Mouse (Mus musculus): ENCODE data around the gene Defb30. TPM values are rescaled to one million over a fixed set of nuclear protein-coding genes. Genes with fewer than 3 reads are reported as not detected.
A peak's percentile ranks its signal among the peaks of the same experiment; 100 is the strongest.

Gene Defb30
- total RNA-seq (2021): not detected
- long read RNA-seq, experiment 1: 0 reads
- long read RNA-seq, experiment 2: 0 reads

- no peak for DNase-seq (ENCODE audit: low spot score in 2 of 2)
Observed at GRCm38 (mm10) chr14:63049910-63050370, at the start of gene Defb30. Defb30 (minus strand) TSS chr14:63049960.

GRCm38 (mm10) chr14:63067708-63068107, 17.9 kb upstream of the Defb30 start:
- no peak for DNase-seq (ENCODE audit: low spot score in 2 of 2)

GRCm38 (mm10) chr14:63066630-63067310, 17.0 kb upstream of the Defb30 start:
- peak in 1 of 2 experiments; percentile 60 for DNase-seq (ENCODE audit: low spot score in 2 of 2)

- no peak for DNase-seq (ENCODE audit: low spot score in 2 of 2)
Observed at GRCm38 (mm10) chr14:63065391-63065790, 15.6 kb upstream of the Defb30 start.

- no peak for DNase-seq (ENCODE audit: low spot score in 2 of 2)
Observed at GRCm38 (mm10) chr14:63062184-63062583, 12.4 kb upstream of the Defb30 start.

- DNase-seq (ENCODE audit: low spot score in 2 of 2): no peak
Observed at GRCm38 (mm10) chr14:63060361-63060760, 10.6 kb upstream of the Defb30 start.

- DNase-seq (ENCODE audit: low spot score in 2 of 2): peak; percentile 29 to 58
Observed at GRCm38 (mm10) chr14:63054729-63055128, 5.0 kb upstream of the Defb30 start.

GRCm38 (mm10) chr14:63050769-63051168, 1.0 kb upstream of the Defb30 start:
- DNase-seq (ENCODE audit: low spot score in 2 of 2): peak; percentile 45 to 68

GRCm38 (mm10) chr14:63046691-63047090, 3.1 kb downstream of the Defb30 start, which contains the start of gene Defb42:
Defb42 (plus strand) TSS chr14:63046991.
- no peak for DNase-seq (ENCODE audit: low spot score in 2 of 2)

- no peak for DNase-seq (ENCODE audit: low spot score in 2 of 2)
Observed at GRCm38 (mm10) chr14:63020524-63021156, 29.1 kb downstream of the Defb30 start.

- no peak for DNase-seq (ENCODE audit: low spot score in 2 of 2)
Observed at GRCm38 (mm10) chr14:63014667-63015066, 35.1 kb downstream of the Defb30 start.

GRCm38 (mm10) chr14:63013082-63013481, 36.7 kb downstream of the Defb30 start:
- DNase-seq (ENCODE audit: low spot score in 2 of 2): no peak

- DNase-seq (ENCODE audit: low spot score in 2 of 2): no peak
Observed at GRCm38 (mm10) chr14:63011471-63011870, 38.3 kb downstream of the Defb30 start, which contains the start of gene Defb43. Defb43 (plus strand) TSS chr14:63011771.

GRCm38 (mm10) chr14:63002588-63002987, 47.2 kb downstream of the Defb30 start:
- DNase-seq (ENCODE audit: low spot score in 2 of 2): no peak

- no peak for DNase-seq (ENCODE audit: low spot score in 2 of 2)
Observed at GRCm38 (mm10) chr14:62998977-62999376, 50.8 kb downstream of the Defb30 start.

GRCm38 (mm10) chr14:62997777-62998176, 52.0 kb downstream of the Defb30 start, which contains the start of gene Defb47:
Defb47 (plus strand) TSS chr14:62998077.
- DNase-seq (ENCODE audit: low spot score in 2 of 2): no peak

- DNase-seq (ENCODE audit: low spot score in 2 of 2): no peak
Observed at GRCm38 (mm10) chr14:62991849-62992510, 57.8 kb downstream of the Defb30 start.

GRCm38 (mm10) chr14:62991271-62991670, 58.5 kb downstream of the Defb30 start:
- DNase-seq (ENCODE audit: low spot score in 2 of 2): no peak

- no peak for DNase-seq (ENCODE audit: low spot score in 2 of 2)
Observed at GRCm38 (mm10) chr14:62984410-62984809, 65.3 kb downstream of the Defb30 start, which contains the start of gene Defb48. Defb48 (minus strand) TSS chr14:62984510.

All from gastrocnemius, postnatal 4 days (tissue).